Mouse (Mus musculus) olfactory bulb, adult 2 months (tissue): Measurements from ENCODE around the gene Tymp. TPM values are rescaled to one million over a fixed set of nuclear protein-coding genes. Genes with fewer than 3 reads are reported as not detected.

Experiments
- H3K27ac ChIP-seq: fragments of 200-500 bp; 2 replicates; pipeline ENCODE4 v1.5.1; 2012; ENCODE audit warnings: low read depth, low read length; ENCODE audit not compliant: insufficient read depth
- H3K4me1 ChIP-seq: fragments of 200-500 bp; 2 replicates; pipeline ENCODE4 v1.6.1; 2012; ENCODE audit warnings: low read length; ENCODE audit not compliant: control insufficient read depth, insufficient read depth
- H3K4me3 ChIP-seq: fragments of 200-500 bp; 2 replicates; pipeline ENCODE4 v1.5.1; 2012; ENCODE audit warnings: mild to moderate bottlenecking, low read depth, low read length, moderate library complexity; ENCODE audit not compliant: insufficient read depth
- CTCF ChIP-seq: fragments of 200-500 bp; IDR thresholded peaks from 2 replicates; pipeline ENCODE4 v1.5.1; 2012; ENCODE audit warnings: low read depth, mild to moderate bottlenecking, low read length, moderate library complexity; ENCODE audit not compliant: insufficient read depth
- POLR2A ChIP-seq: fragments of 200-500 bp; IDR thresholded peaks from 2 replicates; pipeline ENCODE4 v1.6.1; 2012; ENCODE audit warnings: mild to moderate bottlenecking, low read depth, low read length, moderate library complexity; ENCODE audit not compliant: insufficient read depth
- WGBS: fragments of 180-500 bp; shearing (Covaris S2); methylation state at CpG from one replicate; pipeline ENCODE4 v1.1.7; 2018; 5-methylcytosine and 5-hydroxymethylcytosine counted together
- polyA plus RNA-seq: library from polyadenylated mRNA; stranded (reverse); fragments of >200 nt; gene quantifications from 2 replicates; pipeline ENCODE4 v1.2.4, GENCODE M21; 2012; ENCODE audit warnings: low replicate concordance; ENCODE audit not compliant: missing spikeins, insufficient read depth, insufficient read length

The Tymp gene
- not detected in 2 replicates for polyA plus RNA-seq

DNA sequence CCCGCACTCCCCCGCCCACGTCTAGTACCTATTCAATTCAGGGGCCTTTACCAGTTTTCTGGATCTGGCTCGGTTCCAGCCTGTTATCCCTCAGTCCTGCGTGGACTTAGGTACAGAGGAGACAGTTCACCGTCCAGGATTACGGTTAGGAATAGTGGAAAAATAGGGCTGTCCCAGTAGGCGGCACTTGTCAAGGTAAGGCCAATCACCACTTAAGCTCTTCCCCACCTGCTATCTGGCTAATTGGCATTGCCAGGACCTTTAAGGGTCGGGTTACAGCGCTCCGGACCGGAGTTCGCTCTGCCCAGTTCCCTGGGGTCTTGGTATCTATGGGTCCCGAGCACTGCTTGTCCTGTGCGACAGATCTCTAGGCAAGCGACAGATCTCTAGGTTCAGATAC lies at the start of gene Tymp:
TSS of gene Tymp (minus strand) at position 83 of the 400 bp plus-strand sequence.
- peaks cover 34% of the 10 kb centered on the region for H3K4me1 ChIP-seq
- no peak within 1 kb of the TSS for H3K4me3 ChIP-seq
- TF ChIP-seq CTCF (no peak), POLR2A (no peak)
- WGBS, result 30% methylated on average over 16 of the region's 16 CpGs
- no peak within 1 kb of the TSS for H3K27ac ChIP-seq

DNA sequence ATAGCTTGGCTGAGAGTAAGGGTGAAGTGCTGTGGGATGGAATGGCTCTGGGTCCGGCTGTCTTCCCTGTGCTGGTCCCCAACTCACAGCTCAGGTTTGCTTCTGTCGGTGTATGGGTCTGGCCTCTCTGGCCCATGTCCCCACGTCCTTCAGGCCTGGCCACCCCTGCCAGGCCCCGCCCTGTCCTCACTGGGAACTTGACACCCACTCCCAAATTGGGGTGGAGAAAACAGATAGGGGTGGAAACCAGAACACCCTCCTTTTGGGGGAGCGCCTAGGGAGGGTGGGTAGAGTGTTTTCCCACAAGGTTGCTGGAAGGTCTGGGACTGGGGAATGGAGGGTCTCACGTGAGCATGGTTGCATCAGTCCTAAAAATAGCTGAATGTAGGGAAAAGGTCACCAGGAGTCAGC lies 48.9 kb upstream of the Tymp start, which contains the start of gene Cpt1b:
TSS of gene Cpt1b (minus strand) at position 153 of the 411 bp plus-strand sequence.
- Histone ChIP-seq H3K27ac (no peak within 1 kb of the TSS), H3K4me1 (no peaks in the 10 kb centered on the region), H3K4me3 (no peak within 1 kb of the TSS)
- WGBS, result 63% methylated on average over 6 of the region's 6 CpGs
- TF ChIP-seq POLR2A (no peak), CTCF (no peak)

DNA sequence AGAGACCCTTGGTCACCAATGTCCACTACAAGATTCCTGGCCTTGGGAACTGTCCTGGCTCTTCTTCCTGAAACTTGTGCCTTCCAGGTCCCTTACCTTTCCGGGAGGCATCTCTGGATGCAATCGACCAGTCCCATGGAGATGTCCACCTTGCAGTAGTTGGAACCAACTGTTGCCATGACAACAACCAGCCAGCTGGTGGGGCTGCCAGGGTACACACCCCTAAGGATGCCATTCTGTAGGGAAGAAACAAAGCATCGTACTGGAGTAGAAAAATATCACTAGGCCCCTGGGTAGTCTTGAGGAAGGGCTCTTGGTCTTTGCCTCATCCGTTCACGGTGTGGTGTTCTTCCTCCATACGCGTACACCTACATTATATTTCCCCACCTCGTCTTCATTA lies 47.8 kb upstream of the Tymp start:
- Histone ChIP-seq H3K4me1 (no peaks in the 10 kb centered on the region), H3K27ac (no peak overlapping the region), H3K4me3 (no peak overlapping the region)
- TF ChIP-seq POLR2A (no peak), CTCF (no peak)
- 81% methylated on average over 8 of the region's 8 CpGs for WGBS

DNA sequence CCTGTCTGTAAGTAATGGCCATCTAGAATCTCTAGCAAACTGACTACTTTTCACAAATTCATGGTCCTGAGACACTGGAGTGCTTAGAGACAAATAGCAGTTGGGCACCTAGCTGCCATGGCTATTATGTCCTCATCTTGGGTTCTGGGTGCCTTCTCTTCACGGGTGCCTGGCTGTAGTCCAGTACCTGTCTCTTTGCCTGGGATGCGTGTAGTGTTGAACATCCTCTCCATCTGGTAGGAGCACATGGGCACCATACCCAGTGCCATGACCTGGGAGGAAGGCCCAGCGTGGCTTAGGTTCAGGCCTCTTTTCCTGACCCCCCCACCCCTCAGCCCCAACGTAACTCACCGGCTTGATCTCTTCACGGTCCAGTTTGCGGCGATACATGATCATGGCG lies 45.1 kb upstream of the Tymp start:
- Histone ChIP-seq H3K4me1 (no peaks in the 10 kb centered on the region), H3K4me3 (no peak overlapping the region), H3K27ac (no peak overlapping the region)
- 92% methylated on average over 9 of the region's 9 CpGs for whole genome bisulfite sequencing
- no peak for TF ChIP-seq POLR2A
- no peak for TF ChIP-seq CTCF

DNA sequence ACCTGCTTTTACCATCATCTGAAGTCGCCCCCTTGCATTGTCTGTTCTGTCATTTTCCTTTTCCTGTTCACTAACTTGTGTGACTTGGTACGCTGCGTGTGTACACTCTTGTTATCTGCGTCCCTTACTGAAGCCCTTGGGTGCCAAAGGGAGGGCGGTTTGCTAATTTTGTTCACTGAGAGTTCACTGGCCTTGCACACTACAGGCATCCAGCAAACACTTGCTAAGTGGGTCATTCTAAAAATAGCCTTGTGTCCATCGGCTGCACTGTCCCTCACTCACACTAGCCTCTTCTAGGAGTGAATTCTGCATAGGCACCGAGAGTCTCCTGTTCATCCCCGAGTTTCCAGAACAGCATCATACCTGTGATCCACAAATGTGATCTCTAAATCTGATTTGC lies 38.4 kb upstream of the Tymp start:
- Histone ChIP-seq H3K4me3 (no peak overlapping the region), H3K27ac (no peak overlapping the region), H3K4me1 (no peaks in the 10 kb centered on the region)
- TF ChIP-seq POLR2A (no peak), CTCF (no peak)
- WGBS, result 77% methylated on average over 8 of the region's 8 CpGs

DNA sequence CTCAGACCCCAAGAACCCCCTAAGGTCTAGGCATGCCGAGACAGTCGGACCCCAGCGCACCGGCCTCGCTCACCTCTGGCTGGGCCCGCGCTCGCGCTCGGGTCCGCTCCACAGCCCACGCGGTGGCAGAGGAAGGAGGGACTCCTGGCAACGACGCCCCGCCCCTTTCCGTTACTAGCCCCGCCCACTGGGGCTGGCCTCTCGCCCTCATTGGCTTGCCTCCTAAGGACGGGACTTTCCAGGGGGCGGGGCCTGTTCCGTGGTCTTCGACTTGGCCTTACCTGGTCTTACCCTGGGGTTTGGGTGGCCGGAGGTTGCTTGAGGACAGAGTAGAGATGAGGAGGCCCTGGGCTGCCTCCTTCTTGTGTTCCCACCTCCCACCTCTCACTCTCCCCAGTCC lies 33.3 kb upstream of the Tymp start, which contains the start of gene Syce3:
TSS of gene Syce3 (minus strand) at position 386 of the 400 bp plus-strand sequence.
- WGBS, result 91% methylated on average over 24 of the region's 24 CpGs

DNA sequence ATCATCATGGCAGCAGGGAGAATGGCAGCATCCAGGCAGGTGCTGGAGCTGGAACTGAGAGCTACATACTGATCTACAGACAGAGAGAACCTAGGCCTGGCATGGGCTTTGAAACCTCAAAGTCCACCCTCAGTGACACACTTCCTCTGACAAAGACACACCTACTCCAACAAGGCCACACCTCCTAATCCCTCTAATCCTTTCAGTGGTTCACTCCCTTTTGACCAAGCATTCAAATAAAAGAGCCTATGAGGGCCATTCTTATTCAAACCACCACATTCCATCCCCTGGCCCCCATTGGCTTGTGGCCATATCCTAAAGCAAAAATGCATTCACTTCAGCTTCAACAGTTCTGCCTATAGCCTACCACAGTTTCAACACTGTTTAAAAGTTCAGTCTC lies 29.9 kb upstream of the Tymp start:
- Histone ChIP-seq H3K4me1 (no peaks in the 10 kb centered on the region), H3K4me3 (no peak overlapping the region), H3K27ac (no peak overlapping the region)
- TF ChIP-seq CTCF, result no peak

More for the DNA sequence above, 33.3 kb upstream of the Tymp start, which contains the start of gene Syce3:
- H3K27ac ChIP-seq, result no peak within 1 kb of the TSS
- H3K4me1 ChIP-seq, result no peaks in the 10 kb centered on the region
- no peak for TF ChIP-seq CTCF
- no peak for TF ChIP-seq POLR2A
- H3K4me3 ChIP-seq, result no peak within 1 kb of the TSS

DNA sequence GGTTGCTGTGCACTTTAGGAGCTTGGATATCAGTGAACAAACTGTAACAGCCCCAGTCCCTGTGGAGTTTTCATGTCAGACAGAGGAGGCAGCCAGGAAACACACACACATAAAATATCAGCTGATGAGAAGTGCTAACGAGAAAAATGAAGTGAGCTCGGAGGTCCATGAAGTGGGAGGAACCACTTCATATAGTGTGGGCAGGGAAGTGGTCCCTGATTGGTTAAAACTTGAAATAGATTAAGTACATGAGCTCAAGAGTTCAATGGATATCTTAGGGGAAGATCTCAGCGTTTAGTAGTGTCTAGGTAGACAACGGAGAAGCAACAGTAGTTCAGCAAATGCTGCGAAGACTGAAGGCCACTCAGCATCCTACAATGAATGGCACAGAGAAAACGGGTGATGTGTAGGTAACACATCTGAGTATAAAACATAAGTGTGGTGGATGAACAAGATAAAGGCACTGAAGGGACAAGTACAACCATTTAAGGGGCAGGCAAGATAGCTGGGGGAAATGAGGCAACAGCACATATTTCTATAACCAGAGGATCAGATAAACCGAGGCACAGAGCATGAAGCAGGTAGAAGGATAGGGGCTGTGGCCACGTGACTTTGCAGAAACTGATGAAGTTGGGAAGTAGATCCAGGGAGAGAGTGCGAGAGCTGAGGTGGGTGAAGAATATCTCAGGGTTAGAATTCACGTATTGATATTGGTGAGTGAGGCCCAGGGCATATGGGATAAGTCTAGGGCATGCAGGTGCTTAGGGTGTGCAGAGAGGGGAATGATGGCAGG lies 28.2 kb upstream of the Tymp start:
- TF ChIP-seq CTCF (no peak), POLR2A (no peak)
- H3K4me1 ChIP-seq, result no peaks in the 10 kb centered on the region
- no peak overlapping the region for H3K27ac ChIP-seq
- WGBS, result 84% methylated on average over 10 of the region's 10 CpGs
- H3K4me3 ChIP-seq, result no peak overlapping the region

DNA sequence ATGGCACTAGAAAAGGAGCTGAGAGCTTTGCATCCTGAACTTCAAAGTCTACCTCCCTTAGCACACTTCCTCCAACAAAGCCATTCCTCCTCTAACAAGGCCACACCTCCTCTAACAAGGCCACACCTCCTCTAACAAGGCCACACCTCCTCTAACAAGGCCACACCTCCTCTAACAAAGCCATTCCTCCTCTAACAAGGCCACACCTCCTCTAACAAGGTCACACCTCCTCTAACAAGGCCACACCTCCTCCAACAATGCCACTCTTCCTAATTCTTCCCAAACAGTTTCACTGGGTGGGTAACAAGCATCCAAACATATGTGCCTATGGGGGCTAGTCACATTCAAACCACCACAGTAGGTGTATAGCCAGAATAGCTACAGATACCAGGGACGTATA lies 25.6 kb upstream of the Tymp start:
- TF ChIP-seq POLR2A (no peak), CTCF (no peak)
- no peaks in the 10 kb centered on the region for H3K4me1 ChIP-seq
- 93% methylated on average over 1 of the region's 1 CpGs for WGBS

DNA sequence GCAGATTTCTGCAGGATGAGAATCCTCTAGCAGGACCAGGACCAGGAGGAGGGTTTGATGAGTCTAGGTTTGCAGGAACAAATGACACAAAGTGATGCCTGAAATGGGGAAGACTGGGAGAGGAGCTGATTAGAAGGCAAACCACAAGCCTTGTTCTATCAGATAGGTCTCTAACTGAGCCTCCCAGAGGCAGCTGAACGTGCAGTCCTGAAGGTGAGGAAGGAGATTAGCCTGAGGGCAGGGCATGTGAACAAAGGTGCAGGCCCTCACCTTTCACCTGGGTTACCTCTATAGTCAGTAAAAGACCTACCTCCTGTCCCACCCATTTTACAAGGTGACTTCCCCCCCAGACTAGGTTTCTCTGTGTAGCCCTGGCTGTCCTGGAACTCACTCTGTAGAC lies 22.9 kb upstream of the Tymp start:
- 52% methylated on average over 1 of the region's 1 CpGs for WGBS
- Histone ChIP-seq H3K4me3 (no peak overlapping the region), H3K27ac (no peak overlapping the region), H3K4me1 (no peaks in the 10 kb centered on the region)
- no peak for TF ChIP-seq POLR2A
- no peak for TF ChIP-seq CTCF

More for the DNA sequence above, 25.6 kb upstream of the Tymp start:
- no peak overlapping the region for H3K27ac ChIP-seq
- no peak overlapping the region for H3K4me3 ChIP-seq
